Mouse (Mus musculus): ENCODE results near the gene Dlg1. TPM values are rescaled to one million over a fixed set of nuclear protein-coding genes. Genes with fewer than 3 reads are reported as not detected.

Gene Dlg1
- total RNA-seq, 2 experiments from 2014 or later, result 103 TPM

DNA sequence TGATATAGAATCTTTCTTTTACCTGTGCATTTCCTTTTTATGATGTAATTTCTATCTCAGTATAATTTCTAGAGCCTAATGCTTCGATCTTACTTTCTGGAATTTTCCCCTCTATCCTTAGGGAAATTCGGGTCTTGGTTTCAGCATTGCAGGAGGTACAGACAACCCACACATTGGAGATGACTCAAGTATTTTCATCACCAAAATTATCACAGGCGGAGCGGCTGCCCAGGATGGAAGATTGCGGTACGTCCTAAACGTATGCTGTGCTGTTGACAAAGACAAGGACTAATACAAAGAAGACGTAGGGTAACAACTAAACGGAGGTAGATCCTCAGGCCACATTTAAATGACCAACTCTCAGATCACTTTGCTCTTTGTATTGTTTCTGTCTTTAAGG, 126.8 kb downstream of the Dlg1 start:
- intact Hi-C loops (cut with DNase I), result no loop called here
- DNase-seq (ENCODE audit: extremely low spot score in 1 of 2, low spot score in 2 of 2), result no peak

DNA sequence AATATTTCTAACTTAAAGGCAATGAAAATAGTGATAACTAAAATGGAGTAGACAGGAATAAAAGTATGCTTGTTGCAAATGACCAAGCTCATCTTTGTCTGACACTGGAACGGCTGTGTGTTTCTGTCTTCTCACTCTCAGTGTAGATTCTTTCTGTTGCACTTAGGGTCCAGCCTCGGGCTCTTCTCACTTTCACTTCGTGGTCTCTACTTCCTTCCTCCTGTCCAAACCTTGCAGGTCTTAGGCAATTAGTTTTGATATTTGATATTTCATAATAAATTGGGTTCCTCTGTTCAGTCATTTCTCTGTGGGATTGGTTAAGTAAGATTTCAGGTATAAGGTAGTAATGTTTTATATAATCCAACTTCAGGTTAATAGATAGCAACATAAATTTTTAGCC, 140.4 kb downstream of the Dlg1 start:
- intact Hi-C loops (cut with DNase I), result no loop called here
- no peak for DNase-seq (ENCODE audit: extremely low spot score in 1 of 2, low spot score in 2 of 2)

DNA sequence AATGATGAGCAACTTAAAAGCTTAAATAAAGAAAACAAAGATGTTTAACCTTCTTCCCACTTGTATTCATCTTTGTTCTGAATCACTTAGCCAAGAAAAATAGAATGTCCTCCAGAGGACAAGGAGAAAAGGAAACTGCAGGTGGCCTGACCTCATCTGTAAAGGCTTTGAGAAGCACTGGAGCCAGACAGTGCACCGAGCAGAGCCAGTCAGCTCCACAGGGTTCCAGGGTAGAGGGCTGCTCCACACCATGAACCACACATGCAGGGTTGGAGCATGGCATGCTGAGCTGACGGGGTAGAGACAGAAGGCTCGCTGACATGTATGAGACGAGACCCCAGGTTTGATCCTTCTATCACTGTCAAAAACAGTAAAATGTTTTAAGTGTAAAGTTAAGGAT, 162.8 kb downstream of the Dlg1 start:
- intact Hi-C loops (cut with DNase I), result no loop called here
- DNase-seq (ENCODE audit: extremely low spot score in 1 of 2, low spot score in 2 of 2), result peak in 1 of 2 experiments; percentile 34

DNA sequence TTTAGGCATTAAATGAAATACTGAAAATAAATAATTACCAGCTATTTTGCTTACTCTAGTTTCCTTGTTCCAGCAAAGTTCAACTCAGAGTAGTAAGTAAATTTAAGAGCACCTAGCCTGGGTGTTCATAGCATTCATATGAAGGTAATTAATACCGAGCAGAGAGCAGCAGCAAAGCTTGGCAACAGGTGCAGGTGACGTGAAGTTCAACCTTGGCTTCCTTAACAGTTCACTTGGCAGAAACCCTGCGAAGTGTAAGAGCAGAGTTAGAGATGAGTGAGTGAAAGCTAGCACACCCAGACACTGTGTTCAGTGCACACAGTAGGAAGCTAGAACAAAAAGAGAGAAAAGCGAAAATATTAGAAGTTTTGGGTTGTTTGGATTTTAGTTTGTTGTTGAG, 167.5 kb downstream of the Dlg1 start:
- intact Hi-C loops (cut with DNase I), result no loop called here
- DNase-seq (ENCODE audit: extremely low spot score in 1 of 2, low spot score in 2 of 2), result no peak

DNA sequence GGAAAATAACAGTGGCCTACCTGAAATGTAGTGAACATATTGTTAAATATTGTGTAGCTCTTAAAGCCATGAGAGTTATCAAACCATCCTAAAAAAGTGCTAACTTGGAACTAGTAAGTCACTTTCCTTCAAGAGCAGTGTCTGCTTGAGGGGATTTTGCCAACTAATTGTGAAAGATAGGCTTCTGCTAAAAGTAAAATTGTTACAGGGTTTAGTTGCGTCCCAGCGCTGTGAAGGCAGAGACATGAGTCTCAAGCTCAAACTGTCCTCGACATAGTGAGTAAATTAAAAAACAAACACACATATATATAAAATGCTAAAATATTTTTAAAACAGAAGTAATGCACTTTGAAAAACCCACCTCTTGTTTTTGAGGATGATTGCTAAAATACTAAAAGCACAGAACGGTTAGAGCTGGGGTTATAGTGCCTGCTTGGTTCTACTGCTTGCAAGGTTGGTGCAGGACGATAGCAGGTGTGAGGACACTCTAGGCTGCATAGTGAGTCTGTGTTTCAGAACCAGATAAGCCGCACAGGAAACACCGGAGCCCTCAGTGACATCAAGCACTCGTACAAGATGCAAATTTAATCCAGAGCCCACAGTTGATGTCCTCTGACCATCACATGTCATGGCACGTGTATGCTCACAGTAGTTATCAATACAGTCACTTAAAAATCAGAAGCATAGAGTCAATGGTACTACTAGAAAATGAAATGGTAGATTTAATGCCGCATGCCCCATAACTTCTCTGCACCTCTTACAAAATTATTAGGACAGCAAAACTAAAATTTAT, 169.6 kb downstream of the Dlg1 start:
- no peak for DNase-seq (ENCODE audit: extremely low spot score in 1 of 2, low spot score in 2 of 2)
- intact Hi-C loops (cut with DNase I), result no loop called here

DNA sequence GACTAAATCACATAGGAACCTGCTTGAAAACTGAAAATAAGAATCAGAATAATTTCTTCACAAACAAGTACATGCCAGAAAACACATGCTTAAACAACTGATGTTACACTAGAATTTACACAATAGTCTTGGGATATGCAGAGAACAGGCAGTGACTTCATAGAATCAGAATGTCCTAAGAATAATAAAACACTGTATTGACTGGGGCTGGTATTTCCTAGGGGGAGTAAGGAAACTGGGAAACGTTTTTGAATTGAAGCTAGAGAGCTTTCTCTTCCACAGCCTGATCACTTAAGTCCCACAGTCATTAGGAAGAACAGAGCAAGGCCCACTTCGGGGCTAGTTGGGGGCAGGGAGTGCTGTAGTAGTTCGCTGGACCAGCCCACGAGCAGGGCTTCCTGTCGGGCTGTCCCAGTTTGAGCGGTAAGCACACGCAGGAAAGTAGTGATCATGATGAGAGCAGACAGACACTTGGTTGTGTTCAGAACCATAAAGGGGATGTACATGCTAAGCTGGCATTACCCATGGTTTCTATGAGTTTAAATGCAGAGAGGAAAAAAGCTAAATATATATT, 170.9 kb downstream of the Dlg1 start:
- peak in 1 of 2 experiments; percentile 37 for DNase-seq (ENCODE audit: extremely low spot score in 1 of 2, low spot score in 2 of 2)
- intact Hi-C loops (cut with DNase I), result no loop called here

DNA sequence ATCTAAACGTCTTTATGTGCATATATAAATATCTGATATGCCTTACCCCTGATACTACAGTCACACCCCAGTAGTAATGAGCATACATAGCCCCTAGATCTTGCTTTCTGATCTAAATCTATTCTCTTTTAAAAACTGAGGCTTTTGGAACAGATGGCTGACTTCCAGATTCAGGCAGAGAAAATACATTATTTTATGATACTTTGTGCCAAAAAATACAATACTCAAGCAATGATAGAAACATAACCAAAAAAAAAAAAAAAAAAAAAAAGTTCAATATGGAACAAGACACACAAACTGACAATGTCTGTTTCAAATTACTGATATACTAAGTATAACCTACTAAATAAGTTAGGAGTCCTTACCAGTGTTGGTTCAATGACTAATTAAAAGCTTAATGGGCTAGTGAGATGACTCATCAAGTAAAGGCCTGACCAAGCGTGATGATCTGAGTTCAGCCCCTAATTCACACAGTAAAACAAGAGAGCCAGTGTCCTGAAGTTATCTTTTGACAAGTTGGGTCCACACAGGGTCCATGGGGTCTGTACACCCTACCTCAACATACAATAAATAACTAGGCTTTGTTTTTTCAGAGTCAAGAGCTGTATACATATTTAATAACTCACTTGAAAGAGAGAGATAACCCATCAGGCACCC, 171.5 kb downstream of the Dlg1 start:
- no peak for DNase-seq (ENCODE audit: extremely low spot score in 1 of 2, low spot score in 2 of 2)
- intact Hi-C loops (cut with DNase I), result no loop called here

DNA sequence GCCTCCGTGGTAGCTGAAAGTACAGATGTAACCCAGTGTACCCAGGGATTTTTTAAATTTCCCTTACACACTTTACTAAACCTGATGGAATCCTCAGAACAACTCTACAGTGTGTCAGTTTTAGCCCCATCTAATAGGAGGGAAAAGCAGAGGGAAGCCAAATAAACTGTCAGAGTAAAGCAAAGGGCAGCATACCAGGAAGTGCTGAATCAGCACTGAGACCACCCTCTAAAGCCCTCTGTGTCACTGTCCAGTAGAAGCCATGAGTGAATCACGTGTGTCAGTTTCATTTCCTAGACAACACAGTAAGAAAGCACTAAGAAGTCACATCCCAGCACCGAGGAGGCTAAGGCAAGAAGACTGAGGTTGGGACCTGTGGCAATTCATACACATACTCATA, 174.1 kb downstream of the Dlg1 start:
- no peak for DNase-seq (ENCODE audit: extremely low spot score in 1 of 2, low spot score in 2 of 2)

DNA sequence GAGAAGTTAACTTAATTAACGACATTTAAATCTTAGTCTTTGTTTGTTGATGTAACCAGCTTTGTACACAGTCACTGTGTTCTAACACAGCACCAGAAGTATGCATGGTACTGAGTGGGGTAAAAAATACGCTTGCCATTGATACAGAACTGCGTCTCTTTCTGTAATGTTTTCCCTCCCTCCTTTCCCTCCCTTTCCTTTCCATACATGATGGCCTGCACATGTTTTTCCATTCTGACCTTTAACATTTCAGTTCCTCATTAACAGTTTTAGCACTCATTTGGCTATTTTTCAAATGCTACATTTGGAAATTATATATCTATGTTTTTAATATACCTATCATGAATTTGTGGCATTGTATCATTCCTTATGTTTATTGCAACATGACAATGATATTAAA, 181.0 kb downstream of the Dlg1 start:
- no peak for DNase-seq (ENCODE audit: extremely low spot score in 1 of 2, low spot score in 2 of 2)
- intact Hi-C loops (cut with DNase I), result no loop called here

More for the DNA sequence above, 174.1 kb downstream of the Dlg1 start:
- intact Hi-C loops (cut with DNase I), result no loop called here

DNA sequence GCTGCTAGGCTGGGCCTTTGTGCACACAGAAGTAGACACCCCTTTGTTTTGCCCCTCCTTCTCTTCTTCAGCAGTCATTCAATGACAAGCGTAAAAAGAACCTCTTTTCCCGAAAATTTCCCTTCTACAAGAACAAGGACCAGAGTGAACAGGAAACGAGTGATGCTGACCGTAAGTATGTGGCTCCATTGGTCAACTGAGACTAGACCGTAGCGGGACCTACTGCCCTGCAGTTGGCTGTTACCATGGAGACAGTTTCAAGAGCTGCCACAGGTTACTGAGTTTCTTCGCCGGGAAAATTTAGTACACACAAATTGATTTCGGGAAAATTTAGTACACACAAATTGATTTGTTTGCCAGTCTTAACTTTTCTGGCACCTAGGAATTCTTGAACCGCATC, 183.5 kb downstream of the Dlg1 start:
- intact Hi-C loops (cut with DNase I), result no loop called here
- DNase-seq (ENCODE audit: extremely low spot score in 1 of 2, low spot score in 2 of 2), result no peak

DNA sequence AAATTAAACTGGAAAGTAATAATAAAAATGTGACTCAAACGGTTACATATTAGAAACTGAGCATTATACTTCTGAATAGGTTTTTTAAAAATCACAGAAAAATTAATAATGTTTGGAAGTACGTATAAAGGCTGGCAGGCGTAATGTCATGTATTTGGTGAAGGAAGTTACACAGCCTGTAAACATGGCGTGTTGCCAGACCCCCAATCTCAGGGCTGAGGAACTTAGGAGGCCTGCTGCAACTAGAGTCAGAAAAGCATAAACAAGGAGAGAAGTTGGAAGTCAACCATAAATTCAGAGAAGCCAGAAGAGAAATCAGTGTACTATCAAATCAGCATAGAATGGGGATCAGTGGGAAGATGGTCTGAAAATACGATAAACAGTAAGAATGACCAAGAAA, 200.7 kb downstream of the Dlg1 start:
- intact Hi-C loops (cut with DNase I), result no loop called here
- DNase-seq (ENCODE audit: extremely low spot score in 1 of 2, low spot score in 2 of 2), result peak in 1 of 2 experiments; percentile 61

DNA sequence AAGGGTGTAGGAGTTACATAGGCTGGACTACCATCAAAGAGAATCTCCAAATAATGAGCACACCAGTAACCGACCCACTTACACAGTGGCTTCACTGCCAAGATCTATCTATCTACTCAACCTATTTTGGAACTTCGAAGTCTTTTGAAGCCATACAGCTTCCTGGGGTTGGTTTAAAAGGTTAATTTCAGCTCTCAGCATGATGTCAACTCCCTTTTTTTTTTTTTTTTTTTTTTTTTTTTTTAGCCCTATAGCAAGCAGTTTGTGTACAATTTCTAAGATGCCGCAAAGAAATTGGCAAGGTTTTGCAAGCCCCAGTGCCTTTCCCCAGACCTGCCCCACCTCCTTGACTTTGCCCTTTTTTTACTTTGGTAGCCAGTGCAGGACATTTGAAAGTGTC, 202.0 kb downstream of the Dlg1 start:
- intact Hi-C loops (cut with DNase I), result no loop called here
- DNase-seq (ENCODE audit: extremely low spot score in 1 of 2, low spot score in 2 of 2), result no peak

DNA sequence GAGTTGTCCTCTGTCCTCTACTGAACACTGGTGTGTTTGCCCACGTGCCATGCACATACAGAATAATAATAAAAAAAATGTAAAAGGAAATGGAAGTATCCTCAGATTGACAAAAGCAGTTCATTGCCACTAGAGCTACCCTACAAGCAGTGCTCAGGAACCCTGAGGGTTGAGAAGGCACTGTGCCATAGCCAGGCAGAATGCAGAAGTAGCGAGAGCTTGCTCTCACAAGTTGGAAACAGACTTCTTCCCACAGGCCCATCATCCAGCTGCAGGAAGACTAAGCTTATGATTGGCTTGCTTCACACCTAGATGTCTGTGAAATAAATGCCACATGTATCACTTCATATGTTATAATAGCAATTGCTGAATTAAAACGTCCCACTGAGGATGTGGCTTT, 203.7 kb downstream of the Dlg1 start:
- intact Hi-C loops (cut with DNase I), result no loop called here
- DNase-seq (ENCODE audit: extremely low spot score in 1 of 2, low spot score in 2 of 2), result no peak

DNA sequence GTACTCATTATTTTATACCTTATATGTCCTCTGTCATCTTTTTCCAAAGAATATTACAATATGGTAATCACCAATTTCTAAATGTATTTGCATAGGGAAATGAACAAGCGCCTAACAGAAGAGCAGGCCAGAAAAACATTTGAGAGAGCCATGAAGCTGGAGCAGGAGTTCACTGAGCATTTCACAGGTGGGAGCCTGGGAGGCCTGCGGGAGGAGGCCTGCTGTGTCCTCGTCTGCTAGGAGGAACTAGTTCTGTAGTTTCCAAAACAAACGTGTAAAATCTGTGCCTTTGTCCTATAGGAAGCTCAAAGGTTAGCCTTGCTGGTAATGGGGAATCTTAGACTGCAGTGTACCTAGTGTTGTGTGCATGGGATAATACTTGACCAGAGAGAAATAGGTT, 204.5 kb downstream of the Dlg1 start:
- no peak for DNase-seq (ENCODE audit: extremely low spot score in 1 of 2, low spot score in 2 of 2)
- intact Hi-C loops (cut with DNase I), result no loop called here

DNA sequence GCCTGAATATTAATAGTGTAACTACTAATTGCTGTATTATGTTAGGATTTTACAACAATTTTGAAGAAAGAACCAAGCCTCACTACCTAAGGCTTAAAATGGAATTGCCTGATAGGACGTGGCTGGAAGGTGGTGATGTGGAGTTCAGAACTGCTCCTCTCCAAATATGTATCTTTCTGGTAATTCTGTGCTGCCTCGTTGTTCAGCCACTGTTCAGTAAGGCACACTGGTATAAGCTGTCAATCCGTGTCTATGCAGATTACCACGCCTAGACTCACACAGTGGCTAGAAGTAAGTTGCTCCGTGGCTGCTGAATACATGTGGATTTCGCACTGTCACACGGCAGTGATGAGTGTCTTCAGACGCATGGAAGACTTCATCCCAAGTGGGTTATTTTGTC, 210.5 kb downstream of the Dlg1 start:
- intact Hi-C loops (cut with DNase I), result no loop called here
- DNase-seq (ENCODE audit: extremely low spot score in 1 of 2, low spot score in 2 of 2), result no peak

DNA sequence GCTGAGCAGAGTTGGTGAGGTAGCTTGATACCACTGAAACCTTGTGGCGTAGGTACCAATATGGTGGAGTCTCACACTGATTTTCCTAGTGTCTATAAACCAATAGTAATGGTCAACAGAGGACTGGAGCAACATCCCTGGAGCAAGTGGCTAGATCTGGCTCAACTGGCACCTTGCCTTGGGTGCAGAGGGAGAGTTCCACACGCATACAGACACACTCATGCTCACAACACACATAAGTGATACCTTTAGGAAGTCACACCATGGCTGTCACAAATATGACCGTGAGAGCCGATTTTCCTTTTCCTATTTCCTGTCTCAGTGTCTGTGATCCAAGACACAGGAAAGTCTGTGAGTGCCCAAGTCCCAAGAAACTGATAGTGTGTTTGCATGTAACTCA, 212.1 kb downstream of the Dlg1 start:
- DNase-seq (ENCODE audit: extremely low spot score in 1 of 2, low spot score in 2 of 2), result no peak
- intact Hi-C loops (cut with DNase I), result no loop called here

DNA sequence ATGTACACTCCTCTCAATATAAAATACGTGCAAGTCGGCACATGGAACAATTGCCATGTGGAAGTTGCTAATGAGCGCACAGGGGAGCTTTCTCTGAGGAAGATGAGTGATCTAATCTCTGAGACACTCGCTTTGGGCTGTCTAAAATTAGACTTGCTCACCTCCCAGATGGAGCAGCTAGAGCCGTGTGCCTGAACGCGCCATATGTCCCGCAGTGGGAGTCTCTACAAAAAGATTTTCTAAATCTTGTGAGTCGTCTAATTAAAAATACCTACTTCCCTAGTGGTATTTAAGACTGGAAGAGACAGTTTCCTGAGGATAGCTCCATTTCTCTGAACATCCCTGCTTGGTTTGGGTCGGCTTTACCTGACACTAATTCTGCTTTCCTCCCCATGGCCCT, 213.1 kb downstream of the Dlg1 start:
- intact Hi-C loops (cut with DNase I), result no loop called here
- DNase-seq (ENCODE audit: extremely low spot score in 1 of 2, low spot score in 2 of 2), result peak in 1 of 2 experiments; percentile 75

DNA sequence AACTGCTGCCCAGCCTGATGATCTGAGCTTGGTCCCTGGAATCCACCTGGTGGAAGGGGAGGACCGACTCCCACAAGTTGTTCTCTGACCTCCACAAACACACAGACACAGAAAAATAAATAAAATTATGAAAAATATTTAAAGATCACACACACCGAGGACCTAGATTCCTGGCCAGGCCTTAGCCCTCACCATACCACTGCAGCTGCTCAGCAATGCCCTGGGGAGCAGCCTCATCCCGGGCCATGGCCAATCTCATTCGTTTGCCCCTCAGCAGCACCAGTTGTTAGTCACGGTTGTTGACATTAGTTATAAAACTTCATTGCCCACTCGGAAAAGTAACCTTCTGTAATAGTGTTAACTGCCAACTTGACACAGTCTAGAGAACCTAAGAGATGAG, 214.8 kb downstream of the Dlg1 start:
- DNase-seq (ENCODE audit: extremely low spot score in 1 of 2, low spot score in 2 of 2), result no peak
- intact Hi-C loops (cut with DNase I), result loop anchor here (2.0 kb wide), 1 partner anchor 41 kb away; no protein-coding TSS in a partner anchor

DNA sequence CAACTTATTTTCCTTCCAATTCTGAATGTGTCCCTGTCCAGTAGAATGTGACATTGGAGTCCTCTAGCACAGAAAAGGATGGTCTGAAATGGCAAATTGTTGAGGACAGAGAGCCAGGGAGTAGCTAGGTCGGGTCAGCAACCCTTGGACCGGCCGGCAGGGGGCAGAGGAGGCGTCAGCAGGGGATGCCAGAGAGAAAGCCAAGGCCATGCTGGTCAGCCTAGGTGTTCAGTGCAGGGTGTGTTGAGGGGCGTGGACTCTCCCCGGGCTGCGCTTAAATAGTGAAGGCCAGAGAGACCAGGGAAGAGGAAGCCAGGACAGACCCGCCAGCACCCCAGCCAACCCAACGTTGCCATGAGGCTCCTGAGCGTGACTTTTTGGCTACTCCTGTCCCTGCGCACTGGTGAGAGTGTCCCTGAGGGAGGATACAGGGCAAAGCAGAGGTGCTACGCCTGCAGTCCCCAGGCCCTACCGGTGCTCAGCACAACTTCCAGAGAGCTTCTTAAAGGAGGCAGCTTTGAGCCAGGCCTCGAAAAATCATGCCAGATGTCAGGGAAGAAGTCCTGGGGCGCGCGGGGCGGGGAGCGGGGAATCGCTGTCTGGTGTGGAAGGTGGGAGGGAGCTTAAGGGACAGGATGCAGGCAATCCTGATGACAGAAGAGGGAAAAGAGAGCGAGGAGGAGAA, 215.5 kb downstream of the Dlg1 start, which contains the start of gene Meltf:
Gene Meltf, plus strand, starts transcription at position 238 of the 685 bp plus-strand sequence.
- peak in 1 of 2 experiments; percentile 75 for DNase-seq (ENCODE audit: extremely low spot score in 1 of 2, low spot score in 2 of 2)
- intact Hi-C loops (cut with DNase I), result loop anchor here (2.0 kb wide), 1 partner anchor 40 kb away; no protein-coding TSS in a partner anchor

Data from left cerebral cortex, postnatal 10 days (tissue).